Mouse (Mus musculus) liver, postnatal 0 days (tissue): ENCODE data around the gene Lrrc18.

ENCODE experiments used
- CTCF ChIP-seq: sonication (generic); IDR thresholded peaks from 2 replicates; pipeline ENCODE4 v1.5.1; 2016; ENCODE audit warnings: antibody characterized with exemption, low read depth
- EP300 ChIP-seq: IDR thresholded peaks from 2 replicates; pipeline ENCODE4 v1.6.1; 2016; ENCODE audit warnings: antibody characterized with exemption, low read depth, mild to moderate bottlenecking

DNA sequence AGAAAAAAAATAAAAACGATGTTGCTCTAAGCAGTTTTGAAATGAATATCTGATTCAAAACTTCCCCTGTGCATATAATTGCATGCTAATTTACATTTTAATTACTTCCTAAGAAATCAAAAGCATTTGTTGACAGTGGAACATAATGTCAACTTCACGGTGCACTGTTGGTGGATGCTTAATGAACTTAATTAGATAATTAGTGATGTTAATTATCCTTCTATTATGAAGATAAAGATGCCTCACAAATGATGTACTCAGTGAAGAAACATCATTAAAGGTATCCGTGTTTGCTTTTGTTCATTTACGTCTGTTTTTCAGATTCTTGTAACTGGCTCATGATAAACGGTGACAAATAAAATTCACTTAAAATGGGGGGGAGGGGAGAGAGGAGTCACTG is 71.8 kb downstream of the Lrrc18 start:
- TF ChIP-seq EP300 (no peak), CTCF (no peak)
